Mouse (Mus musculus): Measurements from ENCODE around the gene Map3k5.

The Map3k5 gene

GRCm38 (mm10) chr10:20173733-20174132 is 239.5 kb downstream of the Map3k5 start:
- Histone ChIP-seq H3K36me3 (ENCODE audit: insufficient read depth, low read length) (peaks cover 22% of the 10 kb centered on the region), H3K4me1 (replicated peaks; ENCODE audit: low read depth, low read length) (peaks cover 87% of the 10 kb centered on the region), H3K27me3 (ENCODE audit: insufficient read depth, low read length) (no peaks in the 10 kb centered on the region), H3K4me3 (replicated peaks; ENCODE audit: low read length) (no peak overlapping the region), H3K9me3 (ENCODE audit: low read length) (no peaks in the 10 kb centered on the region)
- TF ChIP-seq CTCF (conservative IDR thresholded peaks at IDR 0.05; ENCODE audit: low read length) (no peak), NANOG (IDR thresholded peaks at IDR 0.05; ENCODE audit: borderline replicate concordance, low read length) (no peak), POU5F1 (IDR thresholded peaks at IDR 0.05; ENCODE audit: borderline replicate concordance, low read length) (no peak)

- Histone ChIP-seq H3K4me3 (replicated peaks; ENCODE audit: low read length) (peak overlapping the region; percentile 15), H3K4me1 (replicated peaks; ENCODE audit: low read depth, low read length) (peaks cover 87% of the 10 kb centered on the region), H3K36me3 (ENCODE audit: insufficient read depth, low read length) (peaks cover 29% of the 10 kb centered on the region), H3K27me3 (ENCODE audit: insufficient read depth, low read length) (no peaks in the 10 kb centered on the region), H3K9me3 (ENCODE audit: low read length) (no peaks in the 10 kb centered on the region)
- TF ChIP-seq NANOG (IDR thresholded peaks at IDR 0.05; ENCODE audit: borderline replicate concordance, low read length) (no peak), CTCF (conservative IDR thresholded peaks at IDR 0.05; ENCODE audit: low read length) (no peak), POU5F1 (IDR thresholded peaks at IDR 0.05; ENCODE audit: borderline replicate concordance, low read length) (no peak)
Measured at GRCm38 (mm10) chr10:20176054-20176453, 241.8 kb downstream of the Map3k5 start.

GRCm38 (mm10) chr10:20178807-20179605 is 244.7 kb downstream of the Map3k5 start:
- Histone ChIP-seq H3K4me3 (replicated peaks; ENCODE audit: low read length) (no peak overlapping the region), H3K27me3 (ENCODE audit: insufficient read depth, low read length) (no peaks in the 10 kb centered on the region), H3K4me1 (replicated peaks; ENCODE audit: low read depth, low read length) (peaks cover 99% of the 10 kb centered on the region), H3K9me3 (ENCODE audit: low read length) (no peaks in the 10 kb centered on the region), H3K36me3 (ENCODE audit: insufficient read depth, low read length) (peaks cover 15% of the 10 kb centered on the region)
- TF ChIP-seq POU5F1 (IDR thresholded peaks at IDR 0.05; ENCODE audit: borderline replicate concordance, low read length) (no peak), NANOG (IDR thresholded peaks at IDR 0.05; ENCODE audit: borderline replicate concordance, low read length) (no peak), CTCF (conservative IDR thresholded peaks at IDR 0.05; ENCODE audit: low read length) (no peak)

- Histone ChIP-seq H3K9me3 (ENCODE audit: low read length) (no peaks in the 10 kb centered on the region), H3K36me3 (ENCODE audit: insufficient read depth, low read length) (peaks cover 25% of the 10 kb centered on the region), H3K27me3 (ENCODE audit: insufficient read depth, low read length) (no peaks in the 10 kb centered on the region), H3K4me1 (replicated peaks; ENCODE audit: low read depth, low read length) (peaks cover 99% of the 10 kb centered on the region), H3K4me3 (replicated peaks; ENCODE audit: low read length) (peak overlapping the region; percentile 29; the same call in 1 of the 2 replicates)
- TF ChIP-seq POU5F1 (IDR thresholded peaks at IDR 0.05; ENCODE audit: borderline replicate concordance, low read length) (no peak), CTCF (conservative IDR thresholded peaks at IDR 0.05; ENCODE audit: low read length) (no peak), NANOG (IDR thresholded peaks at IDR 0.05; ENCODE audit: borderline replicate concordance, low read length) (no peak)
Measured at GRCm38 (mm10) chr10:20181198-20181597, 246.9 kb downstream of the Map3k5 start.

- TF ChIP-seq POU5F1 (IDR thresholded peaks at IDR 0.05; ENCODE audit: borderline replicate concordance, low read length): no peak
- TF ChIP-seq NANOG (IDR thresholded peaks at IDR 0.05; ENCODE audit: borderline replicate concordance, low read length): no peak
- no peak for TF ChIP-seq CTCF (conservative IDR thresholded peaks at IDR 0.05; ENCODE audit: low read length)
Measured at GRCm38 (mm10) chr10:20181680-20182399, 247.6 kb downstream of the Map3k5 start.

GRCm38 (mm10) chr10:20184326-20184725 is 250.1 kb downstream of the Map3k5 start:
- H3K36me3 ChIP-seq (ENCODE audit: insufficient read depth, low read length): peaks cover 20% of the 10 kb centered on the region
- H3K4me1 ChIP-seq (replicated peaks; ENCODE audit: low read depth, low read length): peaks cover 99% of the 10 kb centered on the region
- TF ChIP-seq POU5F1 (IDR thresholded peaks at IDR 0.05; ENCODE audit: borderline replicate concordance, low read length) (no peak), NANOG (IDR thresholded peaks at IDR 0.05; ENCODE audit: borderline replicate concordance, low read length) (no peak), CTCF (conservative IDR thresholded peaks at IDR 0.05; ENCODE audit: low read length) (no peak)
- no peaks in the 10 kb centered on the region for H3K9me3 ChIP-seq (ENCODE audit: low read length)
- H3K4me3 ChIP-seq (replicated peaks; ENCODE audit: low read length): no peak overlapping the region
- no peaks in the 10 kb centered on the region for H3K27me3 ChIP-seq (ENCODE audit: insufficient read depth, low read length)

More at GRCm38 (mm10) chr10:20181680-20182399, 247.6 kb downstream of the Map3k5 start:
- Histone ChIP-seq H3K36me3 (ENCODE audit: insufficient read depth, low read length) (peaks cover 25% of the 10 kb centered on the region), H3K4me3 (replicated peaks; ENCODE audit: low read length) (peak overlapping the region; percentile 29), H3K27me3 (ENCODE audit: insufficient read depth, low read length) (no peaks in the 10 kb centered on the region), H3K9me3 (ENCODE audit: low read length) (no peaks in the 10 kb centered on the region), H3K4me1 (replicated peaks; ENCODE audit: low read depth, low read length) (peaks cover 99% of the 10 kb centered on the region)

- H3K9me3 ChIP-seq (ENCODE audit: low read length): no peaks in the 10 kb centered on the region
- H3K36me3 ChIP-seq (ENCODE audit: insufficient read depth, low read length): peaks cover 13% of the 10 kb centered on the region
- no peaks in the 10 kb centered on the region for H3K27me3 ChIP-seq (ENCODE audit: insufficient read depth, low read length)
- H3K4me1 ChIP-seq (replicated peaks; ENCODE audit: low read depth, low read length): peaks cover 98% of the 10 kb centered on the region
- H3K4me3 ChIP-seq (replicated peaks; ENCODE audit: low read length): 0 out of 2 replicates have a peak overlapping the region, but pooled peaks have one; percentile 0
- TF ChIP-seq NANOG (IDR thresholded peaks at IDR 0.05; ENCODE audit: borderline replicate concordance, low read length) (no peak), POU5F1 (IDR thresholded peaks at IDR 0.05; ENCODE audit: borderline replicate concordance, low read length) (no peak), CTCF (conservative IDR thresholded peaks at IDR 0.05; ENCODE audit: low read length) (no peak)
Measured at GRCm38 (mm10) chr10:20185264-20185663, 251.0 kb downstream of the Map3k5 start.

GRCm38 (mm10) chr10:20185806-20186205 is 251.5 kb downstream of the Map3k5 start:
- peaks cover 13% of the 10 kb centered on the region for H3K36me3 ChIP-seq (ENCODE audit: insufficient read depth, low read length)
- H3K27me3 ChIP-seq (ENCODE audit: insufficient read depth, low read length): no peaks in the 10 kb centered on the region
- TF ChIP-seq POU5F1 (IDR thresholded peaks at IDR 0.05; ENCODE audit: borderline replicate concordance, low read length) (no peak), CTCF (conservative IDR thresholded peaks at IDR 0.05; ENCODE audit: low read length) (no peak)

More at GRCm38 (mm10) chr10:20185806-20186205, 251.5 kb downstream of the Map3k5 start:
- H3K4me3 ChIP-seq (replicated peaks; ENCODE audit: low read length): no peak overlapping the region
- H3K4me1 ChIP-seq (replicated peaks; ENCODE audit: low read depth, low read length): peaks cover 95% of the 10 kb centered on the region
- H3K9me3 ChIP-seq (ENCODE audit: low read length): no peaks in the 10 kb centered on the region
